Mouse (Mus musculus) intestine, embryonic 15.5 days (tissue): ENCODE results near the gene Pvr. TPM values are rescaled to one million over a fixed set of nuclear protein-coding genes. Genes with fewer than 3 reads are reported as not detected.

Source experiments
- ATAC-seq: fragments of 200-750 bp; cut with Nextera tagmentation; 2 replicates; pipeline ENCODE4 v1.8.0; 2017; ENCODE audit warnings: moderate TSS enrichment, moderate library complexity
- H3K27ac ChIP-seq: fragments of 300-500 bp; sonication (generic); 2 replicates; pipeline ENCODE4 v1.5.1; 2015; ENCODE audit warnings: mild to moderate bottlenecking, inconsistent platforms
- H3K27me3 ChIP-seq: fragments of 300-500 bp; sonication (generic); replicated peaks from 2 replicates; pipeline ENCODE4 v1.6.1; 2015; ENCODE audit warnings: inconsistent platforms
- H3K36me3 ChIP-seq: fragments of 300-500 bp; sonication (generic); 2 replicates; pipeline ENCODE4 v1.6.1; 2015; ENCODE audit warnings: inconsistent platforms
- H3K4me1 ChIP-seq: fragments of 300-500 bp; sonication (generic); replicated peaks from 2 replicates; pipeline ENCODE4 v1.6.1; 2015; ENCODE audit warnings: inconsistent platforms
- H3K4me2 ChIP-seq: fragments of 300-500 bp; sonication (generic); replicated peaks from 2 replicates; pipeline ENCODE4 v1.6.1; 2015; ENCODE audit warnings: mild to moderate bottlenecking, inconsistent platforms
- H3K4me3 ChIP-seq: fragments of 300-500 bp; sonication (generic); replicated peaks from 2 replicates; pipeline ENCODE4 v1.5.1; 2015; ENCODE audit warnings: inconsistent platforms
- H3K9ac ChIP-seq: fragments of 300-500 bp; sonication (generic); 2 replicates; pipeline ENCODE4 v1.6.1; 2015; ENCODE audit warnings: inconsistent platforms
- H3K9me3 ChIP-seq: fragments of 300-500 bp; sonication (generic); 2 replicates; pipeline ENCODE4 v1.6.1; 2016; ENCODE audit warnings: inconsistent platforms
- WGBS: fragments of 180-500 bp; shearing (Covaris S2); methylation state at CpG from one replicate; pipeline ENCODE4 v1.1.7; 2015; 5-methylcytosine and 5-hydroxymethylcytosine counted together
- polyA plus RNA-seq: library from polyadenylated mRNA; unstranded; fragments of >200 nt; fragmentation: Nextera tagmentation; extraction: Ambion mirVana; gene quantifications from 2 replicates; pipeline ENCODE4 v1.2.1, GENCODE M21; 2015

Pvr gene
- polyA plus RNA-seq, 1 experiment from 2014 or later, result 13.3 TPM

DNA sequence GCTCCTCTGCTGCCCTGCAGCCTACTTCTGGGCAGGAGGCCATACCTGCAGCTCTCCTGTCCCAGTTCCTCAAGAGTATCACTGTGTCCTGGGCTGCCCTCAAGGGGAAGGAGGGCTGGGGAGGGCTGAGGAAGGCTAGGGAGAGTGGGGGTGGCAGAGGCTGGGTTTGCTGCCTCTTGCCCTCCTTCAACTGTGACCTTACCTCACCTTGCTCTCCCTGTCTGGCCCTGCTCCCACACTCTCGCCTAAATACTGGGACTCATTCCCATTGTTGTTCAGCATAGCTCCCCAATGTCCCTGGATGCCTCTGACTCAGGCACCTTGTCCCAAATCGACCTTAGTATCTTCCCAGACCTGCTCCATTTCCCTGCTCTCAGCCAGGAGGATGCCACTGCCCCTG, 56.7 kb downstream of the Pvr start:
- no peak for ATAC-seq
- Histone ChIP-seq H3K4me1 (0 out of 2 replicates have a peak, but pooled peaks cover 3% of the 10 kb centered on the region), H3K36me3 (no peaks in the 10 kb centered on the region), H3K9ac (no peak overlapping the region), H3K4me2 (no peak overlapping the region), H3K9me3 (no peaks in the 10 kb centered on the region), H3K27me3 (no peaks in the 10 kb centered on the region), H3K27ac (no peak overlapping the region), H3K4me3 (no peak overlapping the region)
- WGBS, result 46% methylated on average over 2 of the region's 2 CpGs

DNA sequence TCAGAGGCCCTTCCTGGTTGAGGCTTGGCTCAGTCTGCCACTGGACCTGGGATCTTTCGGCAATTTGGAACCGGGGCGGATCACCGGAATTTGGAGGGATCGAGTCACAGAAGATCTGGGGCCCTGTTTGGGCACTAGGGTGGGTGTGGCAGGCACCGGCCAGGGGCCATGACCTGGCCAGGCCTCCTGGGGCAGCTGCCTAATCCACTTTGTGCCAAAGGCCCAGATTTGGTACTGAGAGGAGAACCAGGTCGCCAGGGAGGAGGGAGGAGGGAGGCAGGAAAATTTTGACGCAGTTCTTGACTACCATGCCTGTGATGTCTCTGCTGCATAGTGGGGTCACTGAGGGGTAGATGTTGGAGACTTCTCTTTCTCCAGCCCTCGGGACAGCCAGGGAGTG, 59.8 kb downstream of the Pvr start, which contains the start of gene Ceacam16:
Ceacam16 (minus strand) TSS at position 101 of the 400 bp plus-strand sequence.
- Histone ChIP-seq H3K36me3 (no peaks in the 10 kb centered on the region), H3K4me3 (no peak within 1 kb of the TSS), H3K27me3 (no peaks in the 10 kb centered on the region), H3K27ac (no peak within 1 kb of the TSS), H3K4me2 (no peak within 1 kb of the TSS), H3K9ac (no peak within 1 kb of the TSS), H3K4me1 (no peaks in the 10 kb centered on the region), H3K9me3 (no peaks in the 10 kb centered on the region)
- WGBS, result 85% methylated on average over 9 of the region's 9 CpGs
- ATAC-seq, result no peak

DNA sequence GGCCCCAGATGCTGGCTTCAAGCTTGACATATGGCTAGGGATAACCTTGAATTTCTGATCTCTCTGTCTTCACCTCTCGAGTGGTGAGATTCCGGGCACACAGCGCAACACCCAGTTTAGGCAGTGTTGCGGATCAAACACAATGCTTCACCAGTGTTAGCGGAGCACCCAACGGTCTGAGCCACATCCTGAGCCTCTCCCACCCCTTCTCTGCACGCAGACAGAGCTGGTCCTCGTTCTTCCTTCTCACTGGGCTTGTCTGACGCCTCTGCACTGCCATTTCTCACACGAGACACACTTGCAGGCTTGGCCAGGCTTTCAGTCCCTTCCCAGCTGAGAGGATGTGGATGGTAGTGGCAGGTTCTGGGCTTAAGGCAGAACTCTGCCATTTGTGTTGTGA, 61.2 kb downstream of the Pvr start:
- Histone ChIP-seq H3K4me3 (no peak overlapping the region), H3K4me1 (no peaks in the 10 kb centered on the region), H3K4me2 (no peak overlapping the region), H3K36me3 (no peaks in the 10 kb centered on the region), H3K27me3 (no peaks in the 10 kb centered on the region), H3K9ac (no peak overlapping the region), H3K27ac (no peak overlapping the region), H3K9me3 (no peaks in the 10 kb centered on the region)
- no peak for ATAC-seq
- WGBS, result 64% methylated on average over 10 of the region's 10 CpGs

DNA sequence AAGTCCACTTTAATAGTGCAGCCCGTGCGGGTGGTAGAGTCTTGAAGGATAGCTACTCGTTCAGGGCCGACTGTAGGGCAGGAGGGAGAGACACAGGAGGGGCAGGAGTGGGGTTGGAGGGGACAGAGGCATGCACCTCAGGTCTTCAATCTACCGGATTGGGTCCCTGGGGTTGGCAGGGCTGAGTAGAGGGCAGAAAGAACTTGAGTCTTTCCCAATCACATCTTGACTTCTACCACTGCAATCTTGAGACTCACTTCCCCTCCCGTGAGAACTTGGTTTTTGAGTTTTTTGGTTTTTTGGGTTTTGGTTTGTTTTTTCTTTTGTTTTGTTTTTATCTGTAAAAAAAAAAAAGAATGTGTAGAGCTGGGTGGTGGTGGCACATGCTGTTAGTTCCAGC, 64.7 kb downstream of the Pvr start:
- H3K4me1 ChIP-seq, result peaks cover 6% of the 10 kb centered on the region
- 82% methylated on average over 6 of the region's 6 CpGs for WGBS

DNA sequence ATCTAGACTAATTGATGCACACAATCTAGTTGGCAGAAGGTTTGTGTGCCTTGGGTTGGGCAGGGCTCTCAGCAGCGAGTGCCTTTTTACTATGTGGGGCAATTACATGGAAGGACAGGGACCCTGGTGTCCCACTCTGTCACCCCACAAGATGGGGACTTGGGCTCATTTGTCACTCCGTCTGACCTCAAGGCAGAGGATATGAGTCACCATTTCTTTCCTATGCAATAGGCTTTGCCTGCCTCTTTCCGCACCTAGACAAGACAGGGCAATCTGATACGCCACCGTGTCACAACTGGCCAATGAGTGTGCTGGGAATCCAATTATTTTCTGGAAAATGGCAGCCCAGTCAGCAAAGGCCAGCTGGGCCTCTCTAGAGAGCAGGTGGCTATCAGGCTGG, 65.3 kb downstream of the Pvr start:
- H3K9me3 ChIP-seq, result no peaks in the 10 kb centered on the region
- peaks cover 13% of the 10 kb centered on the region; the same call in 1 of the 2 replicates for H3K27me3 ChIP-seq
- H3K36me3 ChIP-seq, result no peaks in the 10 kb centered on the region
- no peak for ATAC-seq
- H3K9ac ChIP-seq, result no peak overlapping the region
- peaks cover 6% of the 10 kb centered on the region for H3K4me1 ChIP-seq
- no peak overlapping the region for H3K4me3 ChIP-seq
- WGBS, result 84% methylated on average over 5 of the region's 5 CpGs
- no peak overlapping the region for H3K4me2 ChIP-seq
- no peak overlapping the region for H3K27ac ChIP-seq

More for the DNA sequence above, 64.7 kb downstream of the Pvr start:
- no peaks in the 10 kb centered on the region for H3K9me3 ChIP-seq
- H3K36me3 ChIP-seq, result no peaks in the 10 kb centered on the region
- H3K9ac ChIP-seq, result no peak overlapping the region
- peaks cover 11% of the 10 kb centered on the region; the same call in 1 of the 2 replicates for H3K27me3 ChIP-seq
- H3K4me2 ChIP-seq, result no peak overlapping the region
- ATAC-seq, result no peak
- H3K27ac ChIP-seq, result no peak overlapping the region
- no peak overlapping the region for H3K4me3 ChIP-seq

Other genes starting within 250 kb of the Pvr start
- gene Apoc2, start 243.2 kb downstream of the Pvr start, polyA plus RNA-seq, result 164 and 258 TPM in 2 replicates
- gene Gm44805, start 239.7 kb downstream of the Pvr start, polyA plus RNA-seq, result 0.71 and 1.2 TPM in 2 replicates
- 4.7 and 7.0 TPM in 2 replicates for gene Apoc4, start 239.7 kb downstream of the Pvr start, polyA plus RNA-seq
- gene Apoc1, start 228.5 kb downstream of the Pvr start, polyA plus RNA-seq, result 27.1 and 34.7 TPM in 2 replicates
- 296 and 325 TPM in 2 replicates for gene Apoe, start 222.0 kb downstream of the Pvr start, polyA plus RNA-seq
- gene Tomm40, start 205.7 kb downstream of the Pvr start, polyA plus RNA-seq, result 208 and 215 TPM in 2 replicates
- gene Nectin2, start 170.7 kb downstream of the Pvr start, polyA plus RNA-seq, result 148 and 154 TPM in 2 replicates
- 76.9 and 79.4 TPM in 2 replicates for gene Bcam, start 150.1 kb downstream of the Pvr start, polyA plus RNA-seq
- 24.5 and 26.4 TPM in 2 replicates for gene Cblc, start 124.4 kb downstream of the Pvr start, polyA plus RNA-seq
- 13.3 and 13.9 TPM in 2 replicates for gene Bcl3, start 98.4 kb downstream of the Pvr start, polyA plus RNA-seq
- gene Gm19345, start 69.2 kb downstream of the Pvr start, polyA plus RNA-seq, result 0.14 and 0.16 TPM in 2 replicates
- gene Ceacam16, start 59.9 kb downstream of the Pvr start, polyA plus RNA-seq, result not detected in 2 replicates
- gene Ceacam19, start 33.2 kb downstream of the Pvr start, polyA plus RNA-seq, result not detected in 2 replicates
- gene Igsf23, start 29.6 kb upstream of the Pvr start, polyA plus RNA-seq, result 7.5 and 8.0 TPM in 2 replicates
- gene Ceacam20, start 44.3 kb upstream of the Pvr start, polyA plus RNA-seq, result 1.5 and 1.7 TPM in 2 replicates
- gene Nlrp9b, start 70.3 kb upstream of the Pvr start, polyA plus RNA-seq, result 0.21 and 0.33 TPM in 2 replicates
- gene Vmn1r91, start 178.5 kb upstream of the Pvr start, polyA plus RNA-seq, result not detected in 2 replicates
- not detected in 2 replicates for gene Gm16442, start 201.4 kb upstream of the Pvr start, polyA plus RNA-seq
- not detected in 2 replicates for gene Vmn1r93, start 217.9 kb upstream of the Pvr start, polyA plus RNA-seq
- gene Vmn1r94, start 247.2 kb upstream of the Pvr start, polyA plus RNA-seq, result not detected in 2 replicates